Mouse (Mus musculus) forebrain, embryonic 15.5 days (tissue): ENCODE results near the gene Fuz. TPM values are rescaled to one million over a fixed set of nuclear protein-coding genes. Genes with fewer than 3 reads are reported as not detected.

ENCODE experiments used
- ATAC-seq: fragments of 200-750 bp; cut with Nextera tagmentation; replicated peaks from 2 replicates; pipeline ENCODE4 v1.8.0; 2017; ENCODE audit warnings: mild to moderate bottlenecking, moderate TSS enrichment, moderate library complexity
- H3K27ac ChIP-seq: fragments of 300-500 bp; sonication (generic); replicated peaks from 2 replicates; pipeline ENCODE4 v1.5.1; 2015; ENCODE audit warnings: mild to moderate bottlenecking, inconsistent platforms
- H3K27me3 ChIP-seq: fragments of 300-500 bp; sonication (generic); 2 replicates; pipeline ENCODE4 v1.6.1; 2015; ENCODE audit warnings: inconsistent platforms
- H3K36me3 ChIP-seq: fragments of 300-500 bp; sonication (generic); 2 replicates; pipeline ENCODE4 v1.6.1; 2015; ENCODE audit warnings: mild to moderate bottlenecking, inconsistent platforms
- H3K4me1 ChIP-seq: fragments of 300-500 bp; sonication (generic); 2 replicates; pipeline ENCODE4 v1.6.1; 2015; ENCODE audit warnings: inconsistent platforms
- H3K4me2 ChIP-seq: fragments of 300-500 bp; sonication (generic); replicated peaks from 2 replicates; pipeline ENCODE4 v1.6.1; 2015; ENCODE audit warnings: mild to moderate bottlenecking, inconsistent platforms
- H3K4me3 ChIP-seq: fragments of 300-500 bp; sonication (generic); 2 replicates; pipeline ENCODE4 v1.5.1; 2015; ENCODE audit warnings: mild to moderate bottlenecking, inconsistent platforms
- H3K9ac ChIP-seq: fragments of 300-500 bp; sonication (generic); replicated peaks from 2 replicates; pipeline ENCODE4 v1.6.1; 2015; ENCODE audit warnings: mild to moderate bottlenecking, inconsistent platforms
- H3K9me3 ChIP-seq: fragments of 300-500 bp; sonication (generic); 2 replicates; pipeline ENCODE4 v1.6.1; 2016; ENCODE audit warnings: inconsistent platforms
- WGBS: fragments of 180-500 bp; shearing (Covaris S2); methylation state at CpG from one replicate; pipeline ENCODE4 v1.1.7; 2015; ENCODE audit warnings: mixed read lengths; 5-methylcytosine and 5-hydroxymethylcytosine counted together
- polyA plus RNA-seq: library from polyadenylated mRNA; unstranded; fragments of >200 nt; fragmentation: Nextera tagmentation; extraction: Ambion mirVana; gene quantifications from 2 replicates; pipeline ENCODE4 v1.2.1, GENCODE M21; 2015

Fuz gene
- 20.6 and 22.1 TPM in 2 replicates for polyA plus RNA-seq

- Histone ChIP-seq H3K27ac (peak within 1 kb of the TSS; percentile 99), H3K27me3 (no peaks in the 10 kb centered on the region), H3K36me3 (peaks cover 14% of the 10 kb centered on the region; the same call in 1 of the 2 replicates), H3K4me2 (peak within 1 kb of the TSS; percentile 73), H3K4me3 (peak within 1 kb of the TSS; percentile 77), H3K9ac (peak within 1 kb of the TSS; percentile 72), H3K4me1 (peaks cover 62% of the 10 kb centered on the region), H3K9me3 (no peaks in the 10 kb centered on the region)
- under 1% methylated on average over 34 of the region's 34 CpGs for WGBS
- peak; percentile 77 for ATAC-seq
Observed at GRCm38 (mm10) chr7:44895593-44896434, at the start of gene Fuz. TSS of gene Fuz (plus strand) at chr7:44896079.

- Histone ChIP-seq H3K4me3 (no peak overlapping the region), H3K27me3 (no peaks in the 10 kb centered on the region; the same call in 1 of the 2 replicates), H3K9ac (no peak overlapping the region), H3K27ac (no peak overlapping the region), H3K9me3 (no peaks in the 10 kb centered on the region), H3K36me3 (peaks cover 50% of the 10 kb centered on the region), H3K4me2 (no peak overlapping the region), H3K4me1 (peaks cover 28% of the 10 kb centered on the region)
- WGBS, result 87% methylated on average over 7 of the region's 7 CpGs
- ATAC-seq, result no peak
Observed at GRCm38 (mm10) chr7:44846804-44847203, 49.1 kb upstream of the Fuz start.

GRCm38 (mm10) chr7:44847772-44848171 is 48.1 kb upstream of the Fuz start:
- Histone ChIP-seq H3K9me3 (no peaks in the 10 kb centered on the region), H3K27me3 (no peaks in the 10 kb centered on the region), H3K4me2 (peak overlapping the region; percentile 60), H3K4me3 (peak overlapping the region; percentile 78), H3K27ac (peak overlapping the region; percentile 100), H3K4me1 (peaks cover 28% of the 10 kb centered on the region), H3K9ac (peak overlapping the region; percentile 53), H3K36me3 (peaks cover 40% of the 10 kb centered on the region)
- no peak for ATAC-seq
- WGBS, result 77% methylated on average over 5 of the region's 5 CpGs

GRCm38 (mm10) chr7:44848561-44849415 is 47.1 kb upstream of the Fuz start, which contains the start of the genes Akt1s1 and Tbc1d17:
TSS of gene Akt1s1 (plus strand) at chr7:44848991.
TSS of gene Tbc1d17 (minus strand) at chr7:44849079.
- Histone ChIP-seq H3K27me3 (no peaks in the 10 kb centered on the region), H3K36me3 (peaks cover 30% of the 10 kb centered on the region), H3K27ac (peak within 1 kb of the TSS; percentile 100), H3K4me3 (peak within 1 kb of the TSS; percentile 78), H3K9ac (peak within 1 kb of the TSS; percentile 76), H3K9me3 (no peaks in the 10 kb centered on the region), H3K4me2 (peak within 1 kb of the TSS; percentile 60), H3K4me1 (peaks cover 37% of the 10 kb centered on the region)
- ATAC-seq, result peak; percentile 89
- under 1% methylated on average over 54 of the region's 54 CpGs for WGBS

GRCm38 (mm10) chr7:44849416-44850111 is 46.3 kb upstream of the Fuz start:
- peaks cover 22% of the 10 kb centered on the region for H3K36me3 ChIP-seq
- peak; percentile 73 for ATAC-seq
- under 1% methylated on average over 41 of the region's 41 CpGs for WGBS

GRCm38 (mm10) chr7:44850146-44850545 is 45.7 kb upstream of the Fuz start:
- Histone ChIP-seq H3K27ac (peak overlapping the region; percentile 100), H3K9ac (peak overlapping the region; percentile 76), H3K36me3 (peaks cover 16% of the 10 kb centered on the region), H3K27me3 (no peaks in the 10 kb centered on the region), H3K4me2 (peak overlapping the region; percentile 60), H3K4me3 (peak overlapping the region; percentile 78), H3K4me1 (peaks cover 51% of the 10 kb centered on the region), H3K9me3 (no peaks in the 10 kb centered on the region)
- WGBS, result 2% methylated on average over 33 of the region's 33 CpGs
- ATAC-seq, result peak; percentile 33

More at GRCm38 (mm10) chr7:44849416-44850111, 46.3 kb upstream of the Fuz start:
- Histone ChIP-seq H3K27ac (peak overlapping the region; percentile 100), H3K4me1 (peaks cover 45% of the 10 kb centered on the region), H3K4me3 (peak overlapping the region; percentile 78), H3K9me3 (no peaks in the 10 kb centered on the region), H3K4me2 (peak overlapping the region; percentile 60), H3K9ac (peak overlapping the region; percentile 76), H3K27me3 (no peaks in the 10 kb centered on the region)

GRCm38 (mm10) chr7:44850789-44851624 is 44.9 kb upstream of the Fuz start:
- peaks cover 8% of the 10 kb centered on the region for H3K36me3 ChIP-seq
- H3K4me2 ChIP-seq, result peak overlapping the region; percentile 60
- peak overlapping the region; percentile 78 for H3K4me3 ChIP-seq
- no peaks in the 10 kb centered on the region for H3K27me3 ChIP-seq
- peak overlapping the region; percentile 76 for H3K9ac ChIP-seq
- ATAC-seq, result no peak
- H3K9me3 ChIP-seq, result no peaks in the 10 kb centered on the region
- 80% methylated on average over 8 of the region's 8 CpGs for WGBS
- H3K27ac ChIP-seq, result no peak overlapping the region
- H3K4me1 ChIP-seq, result peaks cover 55% of the 10 kb centered on the region

- no peaks in the 10 kb centered on the region for H3K9me3 ChIP-seq
- no peak overlapping the region for H3K9ac ChIP-seq
- H3K4me2 ChIP-seq, result no peak overlapping the region
- no peaks in the 10 kb centered on the region for H3K27me3 ChIP-seq
- peak overlapping the region; percentile 78; the same call in 1 of the 2 replicates for H3K4me3 ChIP-seq
- peaks cover under 1% of the 10 kb centered on the region; the same call in 1 of the 2 replicates for H3K36me3 ChIP-seq
- WGBS, result 90% methylated on average over 12 of the region's 12 CpGs
- no peak overlapping the region for H3K27ac ChIP-seq
- peaks cover 59% of the 10 kb centered on the region for H3K4me1 ChIP-seq
- ATAC-seq, result no peak
Observed at GRCm38 (mm10) chr7:44851625-44852234, 44.1 kb upstream of the Fuz start.

GRCm38 (mm10) chr7:44852259-44853027 is 43.4 kb upstream of the Fuz start:
- H3K9me3 ChIP-seq, result no peaks in the 10 kb centered on the region
- H3K27me3 ChIP-seq, result no peaks in the 10 kb centered on the region
- whole genome bisulfite sequencing, result 93% methylated on average over 36 of the region's 36 CpGs
- H3K36me3 ChIP-seq, result no peaks in the 10 kb centered on the region; the same call in 1 of the 2 replicates
- no peak overlapping the region for H3K9ac ChIP-seq
- H3K27ac ChIP-seq, result no peak overlapping the region
- no peak for ATAC-seq
- H3K4me1 ChIP-seq, result peaks cover 57% of the 10 kb centered on the region
- no peak overlapping the region for H3K4me2 ChIP-seq
- no peak overlapping the region for H3K4me3 ChIP-seq

- 95% methylated on average over 2 of the region's 2 CpGs for WGBS
- no peak overlapping the region for H3K4me3 ChIP-seq
- no peaks in the 10 kb centered on the region for H3K27me3 ChIP-seq
- no peaks in the 10 kb centered on the region; the same call in 1 of the 2 replicates for H3K36me3 ChIP-seq
- H3K4me2 ChIP-seq, result no peak overlapping the region
- no peak for ATAC-seq
- no peak overlapping the region for H3K9ac ChIP-seq
- no peaks in the 10 kb centered on the region for H3K9me3 ChIP-seq
- peaks cover 57% of the 10 kb centered on the region for H3K4me1 ChIP-seq
- H3K27ac ChIP-seq, result no peak overlapping the region
Observed at GRCm38 (mm10) chr7:44853065-44853464, 42.8 kb upstream of the Fuz start.
